Mouse (Mus musculus) embryonic facial prominence, embryonic 15.5 days (tissue): ENCODE data around the gene Prkar1b. TPM values are rescaled to one million over a fixed set of nuclear protein-coding genes. Genes with fewer than 3 reads are reported as not detected.

Source experiments
- ATAC-seq: fragments of 200-750 bp; cut with Nextera tagmentation; 2 replicates; pipeline ENCODE4 v1.8.0; 2017; ENCODE audit warnings: low read depth, moderate TSS enrichment; ENCODE audit not compliant: insufficient number of reproducible peaks, low FRiP score, low TSS enrichment
- H3K27ac ChIP-seq: fragments of 300-500 bp; sonication (generic); replicated peaks from 2 replicates; pipeline ENCODE4 v1.5.1; 2015; ENCODE audit warnings: mild to moderate bottlenecking, inconsistent platforms
- H3K27me3 ChIP-seq: fragments of 300-500 bp; sonication (generic); 2 replicates; pipeline ENCODE4 v1.6.1; 2015; ENCODE audit warnings: inconsistent platforms
- H3K36me3 ChIP-seq: fragments of 300-500 bp; sonication (generic); 2 replicates; pipeline ENCODE4 v1.6.1; 2015; ENCODE audit warnings: mild to moderate bottlenecking, inconsistent platforms
- H3K4me1 ChIP-seq: fragments of 300-500 bp; sonication (generic); 2 replicates; pipeline ENCODE4 v1.6.1; 2015; ENCODE audit warnings: inconsistent platforms
- H3K4me2 ChIP-seq: fragments of 300-500 bp; sonication (generic); replicated peaks from 2 replicates; pipeline ENCODE4 v1.6.1; 2015; ENCODE audit warnings: mild to moderate bottlenecking, inconsistent platforms
- H3K4me3 ChIP-seq: fragments of 300-500 bp; sonication (generic); replicated peaks from 2 replicates; pipeline ENCODE4 v1.5.1; 2015; ENCODE audit warnings: mild to moderate bottlenecking, inconsistent platforms
- H3K9ac ChIP-seq: fragments of 300-500 bp; sonication (generic); 2 replicates; pipeline ENCODE4 v1.6.1; 2015; ENCODE audit warnings: inconsistent platforms
- H3K9me3 ChIP-seq: fragments of 300-500 bp; sonication (generic); replicated peaks from 2 replicates; pipeline ENCODE4 v1.6.1; 2016; ENCODE audit warnings: inconsistent platforms
- WGBS: fragments of 180-500 bp; shearing (Covaris S2); methylation state at CpG from one replicate; pipeline ENCODE4 v1.1.7; 2015; 5-methylcytosine and 5-hydroxymethylcytosine counted together
- polyA plus RNA-seq: library from polyadenylated mRNA; unstranded; fragments of >200 nt; fragmentation: Nextera tagmentation; extraction: Ambion mirVana; gene quantifications from 2 replicates; pipeline ENCODE4 v1.2.1, GENCODE M21; 2015

The Prkar1b gene
- polyA plus RNA-seq, 1 experiment from 2014 or later: 28.4 TPM

- ATAC-seq: no peak
- H3K36me3 ChIP-seq: no peaks in the 10 kb centered on the region
- no peaks in the 10 kb centered on the region for H3K27me3 ChIP-seq
- H3K4me3 ChIP-seq: no peak overlapping the region
- WGBS: 70% methylated on average over 3 of the region's 3 CpGs
- no peak overlapping the region for H3K27ac ChIP-seq
- H3K4me1 ChIP-seq: peaks cover 20% of the 10 kb centered on the region
- H3K9me3 ChIP-seq: no peaks in the 10 kb centered on the region
- no peak overlapping the region for H3K4me2 ChIP-seq
- no peak overlapping the region for H3K9ac ChIP-seq
These were observed 5.9 kb downstream of the Prkar1b start for GRCm38 (mm10) chr5:139143890-139144289.

- ATAC-seq: no peak
- Histone ChIP-seq H3K4me1 (peaks cover 22% of the 10 kb centered on the region; the same call in 1 of the 2 replicates), H3K27me3 (no peaks in the 10 kb centered on the region), H3K9me3 (no peaks in the 10 kb centered on the region), H3K27ac (no peak overlapping the region), H3K4me2 (no peak overlapping the region), H3K4me3 (no peak overlapping the region), H3K9ac (no peak overlapping the region), H3K36me3 (no peaks in the 10 kb centered on the region)
- 61% methylated on average over 5 of the region's 5 CpGs for WGBS
These were observed 8.5 kb downstream of the Prkar1b start for GRCm38 (mm10) chr5:139141326-139141725.

GRCm38 (mm10) chr5:139140589-139140988 is 9.2 kb downstream of the Prkar1b start:
- no peaks in the 10 kb centered on the region for H3K36me3 ChIP-seq
- H3K9ac ChIP-seq: no peak overlapping the region
- no peak overlapping the region for H3K27ac ChIP-seq
- H3K9me3 ChIP-seq: no peaks in the 10 kb centered on the region
- 82% methylated on average over 9 of the region's 9 CpGs for WGBS
- peaks cover 17% of the 10 kb centered on the region; the same call in 1 of the 2 replicates for H3K4me1 ChIP-seq
- no peak overlapping the region for H3K4me3 ChIP-seq
- ATAC-seq: no peak
- no peak overlapping the region for H3K4me2 ChIP-seq
- no peaks in the 10 kb centered on the region for H3K27me3 ChIP-seq

GRCm38 (mm10) chr5:139138926-139139472 is 10.8 kb downstream of the Prkar1b start:
- H3K4me1 ChIP-seq: peaks cover 17% of the 10 kb centered on the region; the same call in 1 of the 2 replicates
- no peak overlapping the region for H3K27ac ChIP-seq
- H3K9ac ChIP-seq: no peak overlapping the region
- no peak overlapping the region for H3K4me2 ChIP-seq
- no peaks in the 10 kb centered on the region for H3K36me3 ChIP-seq
- no peak for ATAC-seq
- no peaks in the 10 kb centered on the region for H3K27me3 ChIP-seq
- no peaks in the 10 kb centered on the region for H3K9me3 ChIP-seq
- WGBS: 73% methylated on average over 8 of the region's 8 CpGs
- no peak overlapping the region for H3K4me3 ChIP-seq

GRCm38 (mm10) chr5:139138261-139138925 is 11.4 kb downstream of the Prkar1b start:
- Histone ChIP-seq H3K4me1 (peaks cover 17% of the 10 kb centered on the region; the same call in 1 of the 2 replicates), H3K9me3 (no peaks in the 10 kb centered on the region), H3K36me3 (no peaks in the 10 kb centered on the region), H3K27me3 (no peaks in the 10 kb centered on the region), H3K9ac (no peak overlapping the region), H3K27ac (no peak overlapping the region), H3K4me3 (no peak overlapping the region), H3K4me2 (no peak overlapping the region)
- no peak for ATAC-seq
- 38% methylated on average over 12 of the region's 12 CpGs for WGBS

GRCm38 (mm10) chr5:139137176-139137575 is 12.6 kb downstream of the Prkar1b start:
- 84% methylated on average over 6 of the region's 6 CpGs for WGBS
- ATAC-seq: no peak
- Histone ChIP-seq H3K36me3 (no peaks in the 10 kb centered on the region), H3K4me2 (no peak overlapping the region), H3K9ac (no peak overlapping the region), H3K27me3 (no peaks in the 10 kb centered on the region), H3K9me3 (no peaks in the 10 kb centered on the region), H3K27ac (no peak overlapping the region), H3K4me1 (peaks cover 17% of the 10 kb centered on the region; the same call in 1 of the 2 replicates), H3K4me3 (no peak overlapping the region)

- H3K4me1 ChIP-seq: peaks cover 17% of the 10 kb centered on the region; the same call in 1 of the 2 replicates
- no peak overlapping the region for H3K4me2 ChIP-seq
- H3K27me3 ChIP-seq: no peaks in the 10 kb centered on the region
- H3K9me3 ChIP-seq: no peaks in the 10 kb centered on the region
- H3K27ac ChIP-seq: no peak overlapping the region
- no peaks in the 10 kb centered on the region for H3K36me3 ChIP-seq
- WGBS: 61% methylated on average over 1 of the region's 1 CpGs
- H3K4me3 ChIP-seq: no peak overlapping the region
- ATAC-seq: no peak
- H3K9ac ChIP-seq: no peak overlapping the region
These were observed 13.5 kb downstream of the Prkar1b start for GRCm38 (mm10) chr5:139136341-139136740.

GRCm38 (mm10) chr5:139134501-139134900 is 15.3 kb downstream of the Prkar1b start:
- Histone ChIP-seq H3K9me3 (no peaks in the 10 kb centered on the region), H3K27me3 (peaks cover 4% of the 10 kb centered on the region; the same call in 1 of the 2 replicates), H3K4me2 (no peak overlapping the region), H3K27ac (no peak overlapping the region), H3K36me3 (no peaks in the 10 kb centered on the region), H3K4me3 (no peak overlapping the region), H3K9ac (no peak overlapping the region), H3K4me1 (peaks cover 17% of the 10 kb centered on the region; the same call in 1 of the 2 replicates)
- WGBS: 80% methylated on average over 8 of the region's 8 CpGs
- no peak for ATAC-seq

- H3K36me3 ChIP-seq: 0 out of 2 replicates have a peak, but pooled peaks cover 6% of the 10 kb centered on the region
- whole genome bisulfite sequencing: 77% methylated on average over 5 of the region's 5 CpGs
- peaks cover 7% of the 10 kb centered on the region for H3K4me1 ChIP-seq
- no peak overlapping the region for H3K27ac ChIP-seq
- ATAC-seq: no peak
- H3K4me2 ChIP-seq: peak overlapping the region; percentile 84; the same call in 1 of the 2 replicates
- no peaks in the 10 kb centered on the region for H3K9me3 ChIP-seq
- H3K27me3 ChIP-seq: peaks cover 4% of the 10 kb centered on the region; the same call in 1 of the 2 replicates
- H3K4me3 ChIP-seq: no peak overlapping the region
- H3K9ac ChIP-seq: no peak overlapping the region
These were observed 19.4 kb downstream of the Prkar1b start for GRCm38 (mm10) chr5:139130351-139130750.

- ATAC-seq: peak; percentile 68
- H3K4me1 ChIP-seq: peaks cover 7% of the 10 kb centered on the region
- peaks cover 4% of the 10 kb centered on the region; the same call in 1 of the 2 replicates for H3K27me3 ChIP-seq
- no peaks in the 10 kb centered on the region for H3K9me3 ChIP-seq
- peak overlapping the region; percentile 44 for H3K9ac ChIP-seq
- peak overlapping the region; percentile 58 for H3K4me3 ChIP-seq
- H3K4me2 ChIP-seq: peak overlapping the region; percentile 84
- WGBS: 2% methylated on average over 54 of the region's 55 CpGs
- 0 out of 2 replicates have a peak, but pooled peaks cover 6% of the 10 kb centered on the region for H3K36me3 ChIP-seq
- no peak overlapping the region for H3K27ac ChIP-seq
These were observed 20.1 kb downstream of the Prkar1b start for GRCm38 (mm10) chr5:139129572-139130151.

GRCm38 (mm10) chr5:139129078-139129477 is 20.7 kb downstream of the Prkar1b start:
- no peak; the same call in 1 of the 2 replicates for ATAC-seq
- H3K4me1 ChIP-seq: peaks cover 7% of the 10 kb centered on the region
- H3K4me3 ChIP-seq: peak overlapping the region; percentile 58
- H3K27me3 ChIP-seq: peaks cover 4% of the 10 kb centered on the region; the same call in 1 of the 2 replicates
- H3K36me3 ChIP-seq: 0 out of 2 replicates have a peak, but pooled peaks cover 6% of the 10 kb centered on the region
- WGBS: 7% methylated on average over 12 of the region's 12 CpGs
- H3K27ac ChIP-seq: no peak overlapping the region
- peak overlapping the region; percentile 84 for H3K4me2 ChIP-seq
- H3K9me3 ChIP-seq: no peaks in the 10 kb centered on the region
- H3K9ac ChIP-seq: peak overlapping the region; percentile 44
